Mouse (Mus musculus) ovary, adult 18-20 months (tissue): ENCODE results near the gene Ap4m1.
A peak's percentile ranks its signal among the peaks of the same experiment; 100 is the strongest.

Experiments used
- DNase-seq: peaks from one replicate; pipeline ENCODE4 v3.0.0; 2022; ENCODE audit warnings: low spot score, mixed read lengths

The Ap4m1 gene

DNA sequence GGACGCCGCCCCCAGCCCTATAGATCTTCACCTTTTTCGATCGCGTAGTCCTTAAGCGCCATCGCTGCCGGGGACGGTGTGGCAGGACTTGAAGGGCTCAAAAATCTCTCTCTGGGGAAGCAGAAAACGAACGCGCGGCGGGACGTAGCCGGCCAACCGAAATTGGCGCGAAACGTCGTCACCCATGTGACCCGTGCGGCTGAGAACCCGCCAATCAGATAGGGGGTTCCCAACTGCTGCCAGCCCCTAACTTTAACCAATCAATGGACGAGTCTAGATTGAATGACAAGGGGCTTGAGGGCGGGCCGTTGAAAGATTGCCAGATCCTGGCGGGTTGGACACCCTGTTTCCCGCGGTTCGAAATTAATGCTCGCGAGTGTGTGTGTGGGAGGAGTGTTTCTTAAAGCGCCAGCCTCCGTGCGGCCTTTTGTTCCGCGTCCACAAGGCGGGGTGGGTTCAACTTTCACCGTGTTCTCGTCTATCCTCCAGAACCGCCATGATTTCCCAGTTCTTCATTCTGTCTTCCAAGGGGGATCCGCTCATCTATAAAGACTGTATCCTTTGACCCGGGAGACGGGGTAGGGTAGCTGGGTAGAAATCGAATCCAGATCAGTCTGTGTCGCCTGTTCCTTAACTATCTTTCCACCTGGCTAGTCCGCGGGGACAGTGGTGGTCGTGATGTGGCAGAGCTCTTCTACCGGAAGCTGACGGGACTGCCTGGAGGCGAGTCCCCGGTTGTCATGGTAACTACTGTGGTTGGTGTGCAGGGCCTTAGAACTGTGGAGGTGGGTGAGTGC lies at the start of gene Ap4m1, which contains the start of gene Mcm7:
TSS of gene Ap4m1 (plus strand) at position 308 of the 797 bp plus-strand sequence.
TSS of gene Mcm7 (minus strand) at position 728 of the 797 bp plus-strand sequence.
- peak; percentile 96 for DNase-seq

GRCm38 (mm10) chr5:138132425-138133064 lies 39.3 kb upstream of the Ap4m1 start:
- DNase-seq, result no peak

DNA sequence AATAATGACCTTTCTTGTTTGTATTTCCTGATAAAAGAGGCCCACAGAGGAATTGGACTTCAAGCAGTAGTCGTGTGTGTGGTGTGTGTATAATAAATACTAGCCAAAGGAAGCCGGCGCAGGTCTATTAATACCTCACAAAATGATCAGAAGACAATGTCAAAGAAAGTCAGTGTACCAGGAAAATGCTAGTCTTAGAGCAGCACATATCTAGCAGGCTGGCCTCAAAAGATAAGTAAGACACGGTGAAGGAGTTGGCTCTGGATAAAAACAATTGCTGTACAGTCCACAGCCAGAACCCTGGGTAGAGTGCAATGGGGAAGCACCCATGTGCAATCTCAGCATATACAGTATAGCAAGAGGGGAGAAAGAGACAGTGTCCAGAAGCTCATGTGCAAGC lies 34.5 kb upstream of the Ap4m1 start:
- no peak for DNase-seq

DNA sequence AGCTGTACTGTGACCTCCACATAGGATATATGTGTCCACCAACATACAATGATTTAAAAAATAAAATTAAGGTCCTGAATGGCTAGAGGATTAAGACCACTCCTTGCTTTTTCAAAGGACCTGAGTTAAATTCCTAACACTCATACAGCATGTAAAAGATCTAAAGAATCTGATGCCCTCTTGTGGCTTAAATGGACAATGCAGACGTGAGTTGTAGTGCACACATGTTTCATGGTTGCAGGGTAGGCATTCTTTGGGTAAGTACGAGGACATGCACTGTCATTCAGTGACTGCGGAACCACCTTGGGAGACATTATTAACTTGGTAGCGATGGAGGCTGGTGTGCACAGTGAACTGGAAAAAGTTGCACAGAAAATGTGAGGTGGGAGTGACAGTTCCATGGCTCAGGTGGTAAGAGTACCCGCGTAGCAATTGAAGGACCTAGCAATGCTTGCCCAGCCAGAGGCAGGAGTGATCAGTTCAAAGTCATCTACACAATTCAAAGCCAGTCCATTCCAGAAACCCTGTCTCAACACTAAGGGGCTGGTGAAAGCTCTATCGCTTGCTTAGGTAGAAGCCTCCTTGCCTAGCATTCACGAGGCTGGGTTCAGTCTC lies 33.8 kb upstream of the Ap4m1 start:
- no peak for DNase-seq

GRCm38 (mm10) chr5:138138585-138138984 lies 33.2 kb upstream of the Ap4m1 start:
- no peak for DNase-seq

GRCm38 (mm10) chr5:138154390-138154789 lies 17.4 kb upstream of the Ap4m1 start:
- DNase-seq, result no peak

GRCm38 (mm10) chr5:138155443-138155976 lies 16.3 kb upstream of the Ap4m1 start, which contains the start of gene Zfp113:
Zfp113 (minus strand) TSS chr5:138155744.
- peak; percentile 85 for DNase-seq

DNA sequence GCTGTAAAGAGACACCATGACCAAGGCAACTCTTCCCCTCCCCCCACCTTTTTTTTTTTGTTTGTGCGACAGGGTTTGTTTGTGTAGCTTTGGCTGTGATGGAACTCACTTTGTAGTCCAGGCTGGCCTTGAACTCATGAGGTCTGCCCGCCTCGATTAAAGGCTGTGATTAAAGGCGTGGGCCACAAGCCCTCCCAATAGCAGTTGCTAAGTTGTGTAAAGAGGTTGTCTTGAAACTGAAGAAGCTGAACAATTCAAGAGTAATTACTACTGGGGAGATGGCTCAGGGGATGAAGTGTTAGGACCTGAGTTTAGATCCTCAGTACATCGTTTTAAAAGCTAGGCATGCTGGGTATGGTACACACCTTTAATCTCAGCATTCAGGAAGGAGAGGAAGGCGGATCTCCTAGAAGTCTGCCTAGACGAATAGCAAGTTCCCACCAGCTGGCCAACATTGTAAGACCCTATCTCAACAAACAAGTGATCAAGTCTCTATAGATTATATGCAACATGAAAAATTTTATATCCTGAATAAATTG lies 11.5 kb upstream of the Ap4m1 start:
- no peak for DNase-seq

DNA sequence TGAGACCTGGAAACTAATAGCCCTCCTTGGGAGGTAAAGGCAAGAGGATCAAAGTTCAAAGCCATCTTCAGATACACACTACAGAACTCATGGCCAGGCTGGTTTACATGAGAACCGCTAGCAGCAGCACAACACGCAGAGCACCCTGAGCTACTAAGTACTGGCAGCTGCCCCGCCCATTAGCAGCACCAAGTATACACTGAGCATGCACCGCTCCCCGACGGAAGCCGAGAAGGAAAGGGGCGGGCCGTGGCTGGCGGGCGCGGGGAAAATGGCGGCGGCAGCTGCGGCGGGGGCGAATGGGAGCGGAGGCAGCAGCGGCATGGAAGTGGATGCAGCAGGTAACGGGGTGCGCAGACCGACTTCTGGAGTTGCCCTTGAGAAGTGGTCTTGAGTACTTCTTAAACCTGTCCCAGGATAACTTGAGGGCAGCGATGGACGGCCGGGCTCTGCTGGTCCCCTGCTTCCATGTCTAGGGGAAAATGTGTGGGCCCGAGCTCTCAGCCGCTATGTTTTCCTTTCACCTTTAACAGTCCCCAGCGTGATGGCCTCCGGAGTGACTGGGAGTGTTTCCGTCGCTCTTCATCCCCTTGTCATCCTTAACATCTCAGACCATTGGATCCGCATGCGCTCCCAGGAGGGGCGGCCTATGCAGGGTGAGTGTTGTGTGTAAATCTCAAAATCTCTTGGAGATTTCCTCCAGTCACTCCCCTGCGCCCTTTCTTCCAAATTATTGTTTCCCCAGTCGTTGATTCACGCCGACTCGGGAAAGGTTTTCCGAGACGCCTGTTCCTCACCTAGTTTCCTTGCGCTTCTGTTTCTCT lies 10.7 kb upstream of the Ap4m1 start, which contains the start of gene Cops6:
TSS of gene Cops6 (plus strand) at position 230 of the 824 bp plus-strand sequence.
- peak; percentile 89 for DNase-seq

DNA sequence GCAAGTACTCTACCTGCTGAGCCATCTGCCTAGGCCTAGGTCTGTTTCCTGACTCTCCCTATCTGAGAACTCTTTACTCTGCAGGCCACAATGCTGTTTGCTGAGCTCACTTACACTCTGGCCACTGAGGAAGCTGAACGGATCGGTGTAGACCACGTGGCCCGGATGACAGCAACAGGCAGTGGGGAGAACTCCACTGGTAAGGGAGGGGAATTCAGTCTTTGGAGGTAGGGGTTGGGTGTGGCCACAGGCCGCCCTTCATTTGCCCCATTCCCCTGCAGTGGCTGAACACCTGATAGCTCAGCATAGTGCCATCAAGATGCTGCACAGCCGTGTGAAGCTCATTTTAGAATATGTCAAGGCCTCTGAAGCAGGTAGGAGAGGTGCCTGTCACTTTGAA lies 8.8 kb upstream of the Ap4m1 start:
- DNase-seq, result no peak

- DNase-seq, result no peak
These were observed 8.2 kb upstream of the Ap4m1 start for GRCm38 (mm10) chr5:138163610-138164009.

GRCm38 (mm10) chr5:138165594-138165993 lies 6.2 kb upstream of the Ap4m1 start:
- DNase-seq, result no peak

DNA sequence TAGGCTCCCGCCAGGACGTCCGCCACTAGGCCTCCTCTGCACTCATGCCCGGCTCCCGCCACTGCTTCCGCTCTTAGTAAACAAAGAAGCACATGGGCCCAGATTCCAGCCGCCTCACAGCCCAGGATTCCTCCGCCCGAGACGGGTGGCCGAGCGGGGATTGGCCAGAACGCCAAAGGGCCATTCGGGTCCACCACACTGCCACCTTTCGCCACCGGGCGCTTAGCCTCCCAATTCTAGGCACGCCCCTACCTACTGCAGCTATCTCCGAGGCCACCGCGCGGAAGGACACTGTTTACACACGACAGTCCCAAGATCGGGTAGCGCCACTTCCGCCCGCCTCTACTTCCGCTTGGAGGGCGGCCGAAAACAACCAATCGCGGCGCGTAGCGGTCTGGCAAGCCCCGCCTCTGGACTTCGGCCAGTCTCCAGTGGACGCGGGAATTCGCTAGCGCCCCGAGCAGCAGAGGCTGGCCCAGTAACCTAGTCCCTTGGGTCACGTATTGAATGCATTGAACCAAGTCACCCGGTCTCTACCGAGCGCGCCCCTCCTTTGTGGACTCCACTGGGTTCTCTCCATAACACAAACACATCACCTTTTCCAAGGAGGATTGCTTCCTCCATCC lies 753 bp upstream of the Ap4m1 start:
- DNase-seq, result peak; percentile 92

DNA sequence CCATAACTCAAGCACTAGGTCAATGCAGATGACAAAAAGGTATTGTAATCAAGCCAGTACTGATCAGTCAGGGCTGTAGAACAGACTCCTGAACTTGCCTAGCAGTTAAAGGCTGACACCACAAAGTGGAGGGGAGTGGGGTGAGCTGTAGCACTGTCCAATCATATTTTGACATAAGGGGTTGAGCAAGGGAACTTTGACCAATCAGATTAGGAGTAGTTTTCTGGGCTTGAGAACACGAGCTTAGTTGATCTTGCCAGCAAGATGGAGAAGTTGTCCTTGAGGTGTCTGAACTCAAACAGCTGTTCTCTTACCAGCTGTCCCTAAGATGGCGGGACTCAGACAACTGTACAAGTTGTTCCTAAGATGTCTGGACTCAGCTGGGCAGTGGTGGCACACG lies 1.4 kb downstream of the Ap4m1 start:
- DNase-seq, result no peak

DNA sequence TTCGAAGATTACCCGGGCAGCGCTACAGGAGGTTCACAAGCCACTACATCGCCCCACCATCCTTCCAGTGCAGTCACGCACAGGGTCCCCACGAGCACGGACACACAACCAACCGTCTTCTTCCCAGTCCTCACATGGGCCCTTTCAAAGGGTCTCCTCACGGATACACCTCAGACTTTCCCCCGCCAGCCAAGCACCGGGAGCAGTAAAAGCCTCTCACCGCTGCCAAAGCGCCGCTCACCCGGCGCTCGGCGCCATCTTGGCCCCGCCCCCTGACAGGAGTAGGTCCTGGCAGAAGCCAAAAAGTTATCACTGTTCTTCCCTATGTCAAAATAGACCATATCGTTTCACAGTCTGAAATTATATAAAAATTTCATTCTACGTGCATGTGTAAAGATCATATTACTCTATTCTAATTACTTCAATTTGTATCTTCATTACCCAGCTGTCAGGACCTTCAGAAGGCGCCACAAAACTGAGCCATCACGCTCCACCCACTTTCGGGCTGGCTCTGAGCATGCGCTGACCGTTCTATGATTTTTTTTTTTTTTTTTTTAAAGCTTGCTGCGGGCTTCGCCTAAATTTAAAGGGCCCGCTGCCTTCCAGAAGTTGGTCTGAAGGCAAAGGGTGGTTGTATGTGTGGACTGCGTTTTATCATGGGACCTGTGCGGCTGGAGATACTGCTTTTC lies 15.3 kb downstream of the Ap4m1 start, which contains the start of the genes Taf6 and Cnpy4:
TSS of gene Taf6 (minus strand) at position 502 of the 689 bp plus-strand sequence.
TSS of gene Cnpy4 (plus strand) at position 536 of the 689 bp plus-strand sequence.
- peak; percentile 74 for DNase-seq

- peak; percentile 59 for DNase-seq
These were observed 16.0 kb downstream of the Ap4m1 start for GRCm38 (mm10) chr5:138187661-138188306.

DNA sequence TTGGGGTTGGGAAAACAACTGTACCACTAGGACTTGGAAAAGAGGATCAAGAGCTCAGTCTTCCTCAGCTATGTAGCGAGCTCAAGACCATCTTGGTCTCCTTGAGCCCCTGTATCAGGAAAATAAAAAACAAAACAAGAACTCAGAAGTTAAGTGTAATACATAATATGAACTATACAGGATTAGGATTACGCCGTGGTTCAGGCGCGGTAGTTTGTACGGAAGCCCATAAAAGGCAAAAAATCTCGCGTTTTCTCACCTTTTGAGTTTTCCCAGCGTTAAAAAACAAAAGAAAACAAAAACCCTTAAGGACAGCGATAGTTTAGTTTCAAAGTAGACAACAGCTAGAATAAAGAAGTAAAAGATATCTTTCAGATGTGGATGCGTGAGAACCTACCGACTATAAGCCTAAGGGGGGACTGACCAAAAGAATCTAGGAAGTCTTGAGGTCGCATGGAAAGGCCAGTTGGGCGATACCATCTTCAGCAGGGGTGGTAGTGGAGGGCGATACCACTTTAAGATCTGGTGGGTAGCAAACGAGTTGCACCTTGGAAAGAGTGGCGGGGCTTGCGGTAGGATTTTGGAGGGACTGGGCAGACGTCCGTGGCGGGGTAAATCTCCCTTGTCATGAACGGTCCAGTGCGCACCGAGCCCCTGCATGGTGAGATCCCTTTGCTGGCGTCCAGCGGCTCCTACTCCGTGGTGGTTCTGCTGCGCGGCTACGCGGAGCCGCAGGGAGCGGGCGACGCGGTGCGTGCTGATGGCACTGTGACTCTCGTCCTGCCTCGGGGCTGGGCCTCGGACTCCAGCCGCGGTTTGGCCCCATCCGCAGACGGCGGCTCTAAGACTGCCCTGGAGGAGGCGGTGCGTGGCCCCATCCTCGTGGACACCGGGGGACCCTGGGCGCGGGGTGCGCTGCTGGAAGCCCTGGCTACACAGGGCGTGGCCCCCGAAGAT lies 22.2 kb downstream of the Ap4m1 start, which contains the start of gene Mblac1:
TSS of gene Mblac1 (plus strand) at position 544 of the 957 bp plus-strand sequence.
- DNase-seq, result peak; percentile 72

DNA sequence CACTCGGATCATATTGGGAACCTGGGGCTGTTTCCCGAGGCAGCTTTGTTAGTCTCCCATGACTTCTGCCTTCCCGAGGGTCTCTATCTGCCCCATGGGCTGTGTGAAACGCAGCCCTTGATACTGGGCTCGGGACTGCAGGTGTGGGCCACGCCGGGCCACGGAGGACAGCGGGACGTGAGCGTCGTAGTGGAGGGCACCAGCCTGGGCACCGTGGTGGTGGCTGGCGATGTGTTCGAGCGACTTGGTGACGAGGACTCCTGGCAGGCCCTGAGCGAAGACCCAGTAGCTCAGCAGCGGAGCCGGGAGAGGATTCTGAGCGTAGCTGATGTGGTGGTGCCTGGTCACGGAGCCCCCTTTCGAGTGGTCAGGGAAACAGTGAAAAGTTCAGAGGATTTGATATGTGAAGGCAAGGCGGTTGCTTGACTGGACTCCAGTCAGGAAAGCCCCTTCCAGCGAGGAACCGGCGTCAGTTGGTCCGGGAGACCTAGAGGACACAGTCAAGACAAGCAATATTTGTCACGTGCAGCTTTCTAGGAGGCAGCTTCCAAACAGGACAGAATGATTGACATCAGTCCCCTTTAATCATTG lies 23.0 kb downstream of the Ap4m1 start:
- no peak for DNase-seq
